Mouse (Mus musculus) liver, adult 2 months (tissue): Measurements from ENCODE around the gene Nbea. TPM values are rescaled to one million over a fixed set of nuclear protein-coding genes. Genes with fewer than 3 reads are reported as not detected.

Experiments
- DNase-seq: peaks from one replicate; pipeline ENCODE4 v3.0.0-alpha.2; 2011; ENCODE audit warnings: low read depth, low spot score; ENCODE audit errors: extremely low read depth
- H3K27ac ChIP-seq: fragments of 200-500 bp; replicated peaks from 2 replicates; pipeline ENCODE4 v1.5.1; 2012; ENCODE audit warnings: low read depth, mild to moderate bottlenecking, control low read depth, inconsistent platforms, low read length; ENCODE audit not compliant: insufficient read depth
- H3K27me3 ChIP-seq: fragments of 200-500 bp; 2 replicates; pipeline ENCODE4 v1.6.1; 2012; ENCODE audit warnings: mild to moderate bottlenecking, moderate library complexity, low read length, inconsistent platforms; ENCODE audit not compliant: control insufficient read depth, insufficient read depth
- H3K36me3 ChIP-seq: fragments of 200-500 bp; 2 replicates; pipeline ENCODE4 v1.6.1; 2012; ENCODE audit warnings: low read length, inconsistent platforms; ENCODE audit not compliant: control insufficient read depth, insufficient read depth
- H3K4me1 ChIP-seq: fragments of 200-500 bp; 2 replicates; pipeline ENCODE4 v1.6.1; 2011; ENCODE audit warnings: low read length; ENCODE audit not compliant: control insufficient read depth, insufficient read depth
- H3K4me3 ChIP-seq: fragments of 200-500 bp; 2 replicates; pipeline ENCODE4 v1.5.1; 2011; ENCODE audit warnings: low read depth, mild to moderate bottlenecking, control low read depth, low read length, moderate library complexity; ENCODE audit not compliant: insufficient read depth
- H3K79me2 ChIP-seq: fragments of 200-500 bp; 2 replicates; pipeline ENCODE4 v1.6.1; 2012; ENCODE audit warnings: inconsistent platforms, mild to moderate bottlenecking, low read length, moderate library complexity; ENCODE audit not compliant: control insufficient read depth, insufficient read depth
- H3K9ac ChIP-seq: fragments of 200-500 bp; 2 replicates; pipeline ENCODE4 v1.6.1; 2012; ENCODE audit warnings: low read depth, mild to moderate bottlenecking, control low read depth, inconsistent platforms, low read length
- CTCF ChIP-seq: fragments of 200-500 bp; IDR thresholded peaks from 2 replicates; pipeline ENCODE4 v1.5.1; 2011; ENCODE audit warnings: low read depth, low read length, control low read depth
- POLR2A ChIP-seq: fragments of 200-500 bp; IDR thresholded peaks from 2 replicates; pipeline ENCODE4 v1.6.1; 2011; ENCODE audit warnings: low read length, control low read depth; ENCODE audit not compliant: insufficient read depth; ENCODE audit errors: extremely low read depth
- WGBS: fragments of 180-500 bp; shearing (Covaris S2); methylation state at CpG from one replicate; pipeline ENCODE4 v1.1.7; 2018; 5-methylcytosine and 5-hydroxymethylcytosine counted together
- polyA plus RNA-seq: library from polyadenylated mRNA; depleted of rRNA; stranded (reverse); fragments of >200 nt; gene quantifications from 2 replicates; pipeline ENCODE4 v1.2.3, GENCODE M21; 2012
- total RNA-seq: library from RNA; depleted of rRNA; stranded (reverse); fragments of >200 nt; gene quantifications from 2 replicates; pipeline ENCODE4 v1.2.3, GENCODE M21; 2014

Gene Nbea
- total and polyA plus RNA-seq, 2 experiments: 0.38 to 1.9 TPM

DNA sequence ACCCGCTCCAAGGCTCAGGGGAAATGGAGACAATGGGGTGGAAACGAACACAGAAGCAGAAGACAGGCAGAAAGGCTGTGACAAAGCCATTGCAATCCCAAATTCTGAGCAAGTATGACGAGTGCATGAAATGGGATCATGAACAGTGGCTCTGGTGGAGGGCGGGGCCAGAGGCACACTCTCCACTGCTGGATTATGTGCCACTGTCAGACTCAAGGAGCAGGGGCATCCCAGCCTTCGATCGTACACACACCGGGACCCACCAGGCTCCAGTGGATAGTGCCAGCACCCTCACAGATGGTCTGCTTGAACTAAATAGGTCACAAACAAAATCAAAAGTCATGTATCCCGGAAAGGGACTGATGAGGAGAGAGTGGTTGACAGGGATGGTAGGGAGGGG, 220.5 kb downstream of the Nbea start:
- Histone ChIP-seq H3K27ac (no peak overlapping the region), H3K4me1 (no peaks in the 10 kb centered on the region), H3K9ac (no peak overlapping the region), H3K36me3 (no peaks in the 10 kb centered on the region), H3K79me2 (no peaks in the 10 kb centered on the region), H3K27me3 (no peaks in the 10 kb centered on the region), H3K4me3 (no peak overlapping the region)
- TF ChIP-seq CTCF (no peak), POLR2A (no peak)
- DNase-seq: no peak
- WGBS: 92% methylated on average over 8 of the region's 8 CpGs

DNA sequence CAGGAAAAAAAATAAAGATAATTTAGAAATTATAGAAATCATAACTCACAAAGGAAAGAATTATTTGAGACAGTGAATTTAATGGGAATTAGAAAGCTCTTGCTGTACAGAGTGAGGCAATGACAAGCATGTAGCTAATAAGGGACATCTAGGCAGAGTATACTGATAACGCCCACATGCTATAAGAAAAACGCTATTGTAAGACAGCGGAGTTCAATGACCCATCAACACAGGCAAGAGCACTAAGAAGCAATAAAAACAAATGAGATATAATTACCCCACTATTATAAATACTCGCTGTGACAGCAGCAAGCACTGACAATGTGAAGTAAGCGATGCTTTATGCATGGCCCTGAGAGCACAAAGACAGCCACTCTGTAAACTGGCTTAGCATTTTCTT, 233.5 kb downstream of the Nbea start:
- 94% methylated on average over 5 of the region's 5 CpGs for WGBS
- H3K4me3 ChIP-seq: no peak overlapping the region
- no peaks in the 10 kb centered on the region for H3K27me3 ChIP-seq
- no peaks in the 10 kb centered on the region for H3K36me3 ChIP-seq
- H3K4me1 ChIP-seq: no peaks in the 10 kb centered on the region
- H3K79me2 ChIP-seq: no peaks in the 10 kb centered on the region
- no peak overlapping the region for H3K27ac ChIP-seq
- no peak overlapping the region for H3K9ac ChIP-seq
- DNase-seq: no peak
- TF ChIP-seq CTCF (no peak), POLR2A (no peak)

DNA sequence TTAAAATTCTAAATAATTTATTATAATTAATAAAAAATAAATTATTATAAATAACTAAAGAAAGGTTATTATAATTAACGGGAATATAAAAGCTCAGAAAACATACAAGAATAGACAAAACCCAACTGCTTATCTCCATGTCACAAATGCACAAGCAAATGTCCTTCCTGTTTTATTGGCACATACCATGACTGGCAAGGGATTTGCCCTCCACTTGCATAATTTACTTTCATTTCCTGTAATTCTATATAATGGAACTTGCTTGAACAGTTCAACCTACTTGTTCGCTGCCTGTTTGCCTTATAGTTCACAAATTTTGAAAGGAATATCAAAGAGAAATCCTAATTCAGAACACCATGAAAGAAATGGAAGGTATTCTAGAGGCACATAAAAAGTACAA, 234.4 kb downstream of the Nbea start:
- H3K9ac ChIP-seq: no peak overlapping the region
- H3K27ac ChIP-seq: no peak overlapping the region
- no peak for DNase-seq
- H3K36me3 ChIP-seq: no peaks in the 10 kb centered on the region
- no peak overlapping the region for H3K4me3 ChIP-seq
- H3K4me1 ChIP-seq: no peaks in the 10 kb centered on the region
- TF ChIP-seq CTCF (no peak), POLR2A (no peak)
- WGBS: 88% methylated on average over 2 of the region's 2 CpGs
- H3K79me2 ChIP-seq: no peaks in the 10 kb centered on the region
- no peaks in the 10 kb centered on the region for H3K27me3 ChIP-seq

DNA sequence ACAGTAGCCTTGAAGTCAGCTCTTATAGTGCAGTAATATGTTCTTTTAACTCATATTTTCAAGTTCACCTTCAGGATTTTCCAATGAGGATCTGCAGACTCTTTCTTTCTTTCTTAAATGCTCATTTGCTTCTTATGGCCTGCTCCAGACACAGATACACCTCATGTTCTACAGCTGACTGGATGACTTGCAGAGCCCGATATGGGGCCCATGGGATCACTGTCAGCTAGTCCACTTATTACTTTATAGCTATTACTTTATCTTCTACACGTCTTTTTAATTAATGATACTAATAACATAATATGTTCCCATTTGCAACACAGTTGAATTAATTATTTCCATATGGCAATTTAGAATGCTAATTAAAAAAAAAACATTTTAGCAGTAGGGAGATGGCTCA, 256.2 kb downstream of the Nbea start:
- Histone ChIP-seq H3K27me3 (no peaks in the 10 kb centered on the region), H3K9ac (no peak overlapping the region), H3K36me3 (no peaks in the 10 kb centered on the region), H3K27ac (no peak overlapping the region), H3K4me3 (no peak overlapping the region), H3K79me2 (no peaks in the 10 kb centered on the region), H3K4me1 (no peaks in the 10 kb centered on the region)
- TF ChIP-seq POLR2A (no peak), CTCF (no peak)
- 96% methylated on average over 2 of the region's 2 CpGs for WGBS
- DNase-seq: no peak

DNA sequence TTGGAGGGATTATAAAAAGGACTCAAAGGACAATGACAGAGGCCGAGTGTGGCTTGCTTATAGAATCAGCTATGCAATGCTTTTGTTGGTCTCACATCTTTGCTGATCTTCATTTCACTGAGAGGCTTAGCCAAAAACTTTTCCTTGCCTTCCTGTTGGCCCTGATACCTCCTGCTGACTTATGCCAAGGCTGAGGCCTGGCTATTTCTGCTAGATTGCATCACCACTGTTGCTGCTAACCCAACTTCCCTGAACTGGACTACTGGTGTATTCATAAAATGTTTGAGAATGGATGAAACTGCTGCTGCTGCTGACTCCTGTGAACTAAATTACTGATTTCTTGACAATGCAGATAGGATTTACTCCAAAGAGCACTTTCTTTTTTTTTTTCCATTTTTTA, 274.2 kb downstream of the Nbea start:
- no peak overlapping the region for H3K4me3 ChIP-seq
- H3K27me3 ChIP-seq: no peaks in the 10 kb centered on the region
- WGBS: 91% methylated on average over 1 of the region's 1 CpGs
- no peaks in the 10 kb centered on the region for H3K4me1 ChIP-seq
- TF ChIP-seq CTCF (no peak), POLR2A (no peak)
- H3K36me3 ChIP-seq: no peaks in the 10 kb centered on the region
- H3K79me2 ChIP-seq: no peaks in the 10 kb centered on the region
- DNase-seq: no peak
- no peak overlapping the region for H3K27ac ChIP-seq
- no peak overlapping the region for H3K9ac ChIP-seq

DNA sequence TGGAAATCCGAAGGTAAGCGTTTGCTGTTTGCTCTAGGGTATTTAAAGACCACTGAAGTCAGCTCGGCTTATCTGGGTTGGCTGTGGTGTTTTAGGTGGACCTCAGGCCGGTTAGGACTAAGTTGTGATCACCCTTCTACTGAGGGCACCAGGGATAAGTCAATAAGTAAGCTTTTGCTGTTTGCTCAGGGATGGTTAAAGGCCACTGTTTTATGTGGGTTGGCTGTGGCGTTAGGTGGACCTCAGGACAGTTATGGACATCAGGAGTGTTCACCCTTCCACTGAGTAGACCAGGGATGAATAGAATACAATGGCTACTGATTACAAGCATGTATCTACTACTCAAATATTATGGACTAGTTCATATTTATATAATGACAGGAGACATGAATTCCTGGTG, 292.9 kb downstream of the Nbea start:
- Histone ChIP-seq H3K4me3 (no peak overlapping the region), H3K27me3 (no peaks in the 10 kb centered on the region), H3K36me3 (no peaks in the 10 kb centered on the region), H3K4me1 (peaks cover 2% of the 10 kb centered on the region; the same call in 1 of the 2 replicates), H3K27ac (no peak overlapping the region), H3K9ac (no peak overlapping the region), H3K79me2 (no peaks in the 10 kb centered on the region)
- 29% methylated on average over 5 of the region's 5 CpGs for WGBS
- no peak for TF ChIP-seq POLR2A
- no peak for TF ChIP-seq CTCF
- DNase-seq: peak; percentile 4
